Mouse (Mus musculus) kidney, adult 2 months (tissue): Measurements from ENCODE around the gene Pecam1. TPM values are rescaled to one million over a fixed set of nuclear protein-coding genes. Genes with fewer than 3 reads are reported as not detected.
A peak's percentile ranks its signal among the peaks of the same experiment; 100 is the strongest.

Experiments
- DNase-seq: peaks from one replicate; pipeline ENCODE4 v3.0.0; 2021
- H3K27ac ChIP-seq: fragments of 200-500 bp; 2 replicates; pipeline ENCODE4 v1.5.1; 2012; ENCODE audit warnings: low read depth, low read length, control low read depth, inconsistent platforms; ENCODE audit not compliant: insufficient read depth
- H3K27me3 ChIP-seq: fragments of 200-500 bp; replicated peaks from 2 replicates; pipeline ENCODE4 v1.6.1; 2012; ENCODE audit warnings: mild to moderate bottlenecking, moderate library complexity, low read length, inconsistent platforms; ENCODE audit not compliant: control insufficient read depth, insufficient read depth
- H3K36me3 ChIP-seq: fragments of 200-500 bp; 2 replicates; pipeline ENCODE4 v1.6.1; 2012; ENCODE audit warnings: mild to moderate bottlenecking, moderate library complexity, low read length, inconsistent platforms; ENCODE audit not compliant: control insufficient read depth, insufficient read depth
- H3K4me1 ChIP-seq: fragments of 200-500 bp; 2 replicates; pipeline ENCODE4 v1.6.1; 2011; ENCODE audit warnings: low read length; ENCODE audit not compliant: control insufficient read depth, insufficient read depth
- H3K4me3 ChIP-seq: fragments of 200-500 bp; 2 replicates; pipeline ENCODE4 v1.5.1; 2011; ENCODE audit warnings: mild to moderate bottlenecking, low read depth, low read length, control low read depth; ENCODE audit not compliant: insufficient read depth
- CTCF ChIP-seq: fragments of 200-500 bp; conservative IDR thresholded peaks from 2 replicates; pipeline ENCODE4 v1.5.1; 2011; ENCODE audit warnings: low read depth, mild to moderate bottlenecking, control low read depth, low read length, moderate library complexity, mixed read lengths; ENCODE audit not compliant: insufficient read depth, insufficient read length
- POLR2A ChIP-seq: fragments of 200-500 bp; IDR thresholded peaks from one replicate; pipeline ENCODE4 v1.6.1; 2011; ENCODE audit warnings: low read depth, low read length, control low read depth
- WGBS: fragments of 180-500 bp; shearing (Covaris S2); methylation state at CpG from one replicate; pipeline ENCODE4 v1.1.7; 2018; 5-methylcytosine and 5-hydroxymethylcytosine counted together
- polyA plus RNA-seq: library from polyadenylated mRNA; depleted of rRNA; stranded (reverse); fragments of >200 nt; gene quantifications from 2 replicates; pipeline ENCODE4 v1.2.3, GENCODE M21; 2012

Gene Pecam1
- polyA plus RNA-seq, 1 experiment, result 60.4 TPM

DNA sequence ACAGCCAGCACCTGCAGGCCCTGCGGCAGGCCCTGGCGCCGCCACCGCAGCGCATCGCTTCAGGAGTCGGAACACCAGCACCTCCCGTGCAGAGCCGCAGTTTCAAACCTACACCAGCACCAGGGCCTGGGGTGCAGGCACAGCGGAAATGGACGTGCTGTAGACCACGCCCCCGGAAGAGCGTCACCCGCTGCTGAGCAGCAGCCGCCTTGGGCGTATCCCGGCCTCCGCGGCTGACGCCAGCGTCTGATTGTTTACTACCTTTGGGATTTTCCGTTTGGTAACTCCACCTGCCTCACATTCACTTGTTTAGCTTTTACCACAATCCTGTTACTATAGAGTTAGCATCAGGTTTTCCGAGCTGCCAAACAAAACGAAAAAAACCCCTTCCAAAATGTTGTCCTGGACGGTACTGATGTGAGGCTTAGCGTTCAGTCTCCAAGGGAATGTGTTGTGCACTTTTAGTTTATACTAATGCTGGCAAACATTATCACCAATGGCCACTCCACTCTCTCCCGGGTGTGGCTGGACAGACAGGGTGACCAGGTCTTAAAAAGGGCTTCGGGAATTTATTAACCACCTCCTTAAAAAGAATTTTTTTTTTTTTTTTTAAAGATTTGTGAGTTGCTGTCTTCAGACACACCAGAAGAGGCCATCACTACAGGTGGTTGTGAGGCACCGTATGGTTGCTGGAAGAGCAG, 29.1 kb upstream of the Pecam1 start, which contains the start of gene Polg2:
TSS of gene Polg2 (minus strand) at position 150 of the 701 bp plus-strand sequence.
- H3K36me3 ChIP-seq, result peaks cover 27% of the 10 kb centered on the region
- DNase-seq, result peak; percentile 96
- no peaks in the 10 kb centered on the region for H3K27me3 ChIP-seq
- under 1% methylated on average over 30 of the region's 30 CpGs for WGBS
- H3K27ac ChIP-seq, result peak within 1 kb of the TSS; percentile 94
- TF ChIP-seq CTCF (no peak), POLR2A (peak; percentile 91)
- peaks cover 13% of the 10 kb centered on the region for H3K4me1 ChIP-seq
- H3K4me3 ChIP-seq, result peak within 1 kb of the TSS; percentile 78

DNA sequence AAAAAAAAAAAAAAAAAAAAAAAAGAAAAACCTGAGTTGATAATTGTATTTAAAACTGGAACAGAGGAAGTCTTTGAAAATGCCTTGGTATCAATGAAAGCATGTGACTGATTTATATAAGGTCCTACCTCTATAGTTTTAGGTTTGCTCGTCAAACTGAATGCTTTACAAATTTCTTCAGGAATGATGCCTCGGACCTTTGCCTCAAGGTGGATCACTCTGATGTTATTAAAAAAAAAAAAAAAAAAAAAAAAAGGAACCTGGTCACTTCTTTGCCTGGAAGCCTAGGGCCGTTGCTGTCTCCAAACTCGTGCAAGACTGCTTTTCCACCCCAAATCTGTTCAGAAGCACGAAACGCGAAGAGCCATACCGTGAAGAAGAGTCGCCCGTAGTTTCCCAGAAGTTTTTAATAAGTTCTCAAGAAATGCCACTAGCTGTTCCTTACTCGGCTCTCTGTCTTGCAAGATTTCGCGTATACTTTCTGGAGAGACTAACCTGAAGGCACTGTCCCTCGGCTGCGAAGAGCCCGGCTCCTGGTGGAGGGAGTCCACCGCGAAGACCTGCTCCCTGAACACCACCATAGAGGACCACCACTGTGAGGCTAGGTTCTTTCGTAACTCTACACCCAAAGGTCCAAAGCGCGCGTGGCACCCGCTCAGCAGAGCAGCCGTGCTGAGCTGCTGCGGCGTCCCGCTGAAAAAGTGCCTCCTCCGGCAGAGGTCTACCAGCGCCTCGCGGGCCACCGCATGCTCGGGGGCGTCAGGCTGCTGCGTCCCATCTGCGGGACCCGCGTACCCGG, 28.4 kb upstream of the Pecam1 start:
- no peak for TF ChIP-seq CTCF
- TF ChIP-seq POLR2A, result no peak
- no peaks in the 10 kb centered on the region for H3K27me3 ChIP-seq
- no peak for DNase-seq
- WGBS, result under 1% methylated on average over 39 of the region's 39 CpGs
- peaks cover 25% of the 10 kb centered on the region for H3K36me3 ChIP-seq
- H3K27ac ChIP-seq, result peak overlapping the region; percentile 87
- H3K4me1 ChIP-seq, result peaks cover 13% of the 10 kb centered on the region
- peak overlapping the region; percentile 78 for H3K4me3 ChIP-seq

DNA sequence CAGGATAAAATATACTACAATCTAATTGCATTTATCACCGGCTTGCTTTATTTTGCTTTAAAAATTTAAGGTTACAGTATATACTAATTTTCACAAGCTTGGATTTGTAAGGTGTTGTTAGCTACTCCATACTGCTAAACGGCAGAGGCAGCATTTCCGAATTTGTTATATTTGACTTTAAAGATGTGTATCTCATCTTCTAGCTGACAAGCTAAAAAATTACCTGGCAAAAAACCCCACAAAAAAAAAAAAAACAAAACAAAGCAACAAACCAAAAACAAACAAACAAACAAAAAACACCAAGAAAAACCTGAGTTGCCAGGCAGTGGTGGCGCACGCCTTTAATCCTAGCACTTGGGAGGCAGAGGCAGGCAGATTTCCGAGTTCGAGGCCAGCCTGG, 27.7 kb upstream of the Pecam1 start:
- H3K4me3 ChIP-seq, result no peak overlapping the region
- no peaks in the 10 kb centered on the region for H3K27me3 ChIP-seq
- H3K4me1 ChIP-seq, result peaks cover 13% of the 10 kb centered on the region
- TF ChIP-seq CTCF (no peak), POLR2A (no peak)
- no peak overlapping the region for H3K27ac ChIP-seq
- peaks cover 21% of the 10 kb centered on the region for H3K36me3 ChIP-seq
- 84% methylated on average over 7 of the region's 7 CpGs for WGBS
- no peak for DNase-seq

DNA sequence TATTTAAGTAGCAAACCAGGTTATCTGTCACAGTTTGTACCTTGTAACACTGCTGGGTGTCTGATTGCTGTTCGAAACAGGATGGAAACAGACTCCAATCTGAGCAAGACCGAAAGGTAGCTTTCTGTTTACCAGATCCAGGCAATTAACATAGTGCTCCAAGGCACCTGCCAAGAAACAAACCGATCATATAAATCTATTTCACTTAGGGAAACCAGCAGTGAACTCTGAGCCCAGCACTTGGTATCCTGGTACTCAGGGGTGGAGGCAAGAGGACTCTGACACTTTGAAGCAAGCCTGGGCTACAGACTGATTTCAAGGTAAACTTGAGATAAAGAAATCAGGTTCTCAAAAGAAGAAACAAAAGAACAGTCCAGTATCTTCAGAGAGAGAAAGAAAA, 27.0 kb upstream of the Pecam1 start:
- Histone ChIP-seq H3K4me1 (peaks cover 13% of the 10 kb centered on the region), H3K27me3 (no peaks in the 10 kb centered on the region), H3K4me3 (no peak overlapping the region), H3K27ac (peak overlapping the region; percentile 83), H3K36me3 (peaks cover 14% of the 10 kb centered on the region)
- peak; percentile 62 for DNase-seq
- TF ChIP-seq CTCF (no peak), POLR2A (no peak)
- WGBS, result 36% methylated on average over 3 of the region's 3 CpGs

DNA sequence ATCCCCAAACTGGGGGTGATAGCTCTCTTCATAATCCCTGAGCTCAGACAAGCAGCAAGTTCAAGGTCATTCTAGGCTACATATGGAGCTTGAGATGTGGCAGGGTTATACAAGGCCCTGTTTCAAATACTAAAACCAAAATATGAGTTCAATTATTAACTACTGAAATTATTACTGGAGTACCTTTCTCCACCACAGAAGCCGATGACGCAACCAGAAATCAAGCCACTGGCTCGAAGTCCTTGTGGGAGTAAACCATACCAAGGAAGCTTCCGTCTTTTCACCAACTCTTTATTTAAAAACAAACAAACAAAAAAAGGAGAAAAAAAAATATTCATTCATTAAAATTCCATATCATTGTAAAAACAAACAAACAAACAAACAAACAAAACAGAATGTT, 26.5 kb upstream of the Pecam1 start:
- H3K4me3 ChIP-seq, result no peak overlapping the region
- peak overlapping the region; percentile 64; the same call in 1 of the 2 replicates for H3K27ac ChIP-seq
- H3K27me3 ChIP-seq, result no peaks in the 10 kb centered on the region
- 40% methylated on average over 4 of the region's 4 CpGs for WGBS
- TF ChIP-seq CTCF, result no peak
- no peak for TF ChIP-seq POLR2A
- H3K4me1 ChIP-seq, result peaks cover 13% of the 10 kb centered on the region
- peaks cover 13% of the 10 kb centered on the region for H3K36me3 ChIP-seq
- DNase-seq, result peak; percentile 74

DNA sequence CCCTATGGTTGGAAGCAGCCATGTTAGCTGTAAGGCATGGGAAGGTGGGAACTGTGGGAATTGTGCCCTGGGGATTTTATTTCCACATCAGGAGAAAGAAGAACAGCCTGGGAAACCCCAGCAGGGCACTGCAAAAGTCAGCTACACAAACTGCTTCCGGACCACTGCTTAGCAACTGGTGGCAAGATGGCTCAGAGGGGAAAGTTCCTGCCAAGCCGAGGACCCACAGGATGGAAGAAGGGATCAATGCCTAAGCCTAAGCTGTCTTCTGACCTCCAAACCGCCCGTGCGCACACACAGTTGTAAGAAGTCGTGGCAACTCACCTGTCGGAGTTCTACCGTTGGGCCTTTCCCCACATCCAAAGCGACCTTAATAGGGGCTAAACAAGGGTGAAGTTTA, 22.6 kb upstream of the Pecam1 start:
- H3K4me1 ChIP-seq, result peaks cover 10% of the 10 kb centered on the region
- TF ChIP-seq POLR2A, result no peak
- TF ChIP-seq CTCF, result no peak
- no peak for DNase-seq
- H3K4me3 ChIP-seq, result no peak overlapping the region
- no peaks in the 10 kb centered on the region for H3K27me3 ChIP-seq
- no peak overlapping the region for H3K27ac ChIP-seq
- peaks cover 17% of the 10 kb centered on the region for H3K36me3 ChIP-seq
- WGBS, result 84% methylated on average over 9 of the region's 9 CpGs

DNA sequence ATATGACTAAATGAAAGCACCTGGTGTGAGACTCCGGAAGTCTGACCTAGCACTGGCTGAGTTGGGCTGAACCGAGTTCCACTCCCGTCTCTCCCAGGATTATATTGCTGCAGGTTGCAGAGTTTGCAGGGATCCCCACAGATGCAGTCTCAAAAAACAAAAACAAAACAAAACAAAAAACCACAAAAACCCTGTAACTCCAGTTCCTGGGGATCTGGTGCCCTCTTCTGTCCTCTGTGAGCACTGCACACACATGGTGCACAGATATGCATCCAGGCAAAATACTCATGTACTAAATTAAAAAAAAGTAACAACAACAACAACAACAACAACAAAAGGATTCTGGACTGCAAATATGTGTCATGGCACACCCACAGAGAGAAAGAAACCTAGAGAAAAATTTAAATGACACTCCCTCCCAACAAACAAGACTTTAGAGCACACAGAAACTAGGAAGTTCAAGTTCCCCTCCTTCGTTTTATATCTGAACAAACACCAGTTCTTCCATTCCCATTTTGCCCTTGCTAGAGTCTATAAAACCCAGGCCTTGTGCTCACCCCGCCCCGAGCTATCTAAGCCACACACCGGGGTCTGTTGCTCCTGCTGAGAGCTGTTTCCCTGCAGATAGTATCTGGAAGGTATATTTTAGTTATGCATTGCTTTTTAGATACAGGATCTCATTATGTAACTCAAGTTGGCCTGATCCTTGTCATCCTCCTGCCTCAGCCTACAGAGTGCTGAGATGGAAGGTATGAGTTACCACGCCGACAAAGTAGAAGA, 20.0 kb upstream of the Pecam1 start:
- Histone ChIP-seq H3K27me3 (no peaks in the 10 kb centered on the region), H3K4me1 (no peaks in the 10 kb centered on the region), H3K27ac (no peak overlapping the region), H3K4me3 (no peak overlapping the region), H3K36me3 (peaks cover 20% of the 10 kb centered on the region)
- peak; percentile 46 for TF ChIP-seq CTCF
- TF ChIP-seq POLR2A, result no peak
- WGBS, result 97% methylated on average over 9 of the region's 9 CpGs
- no peak for DNase-seq
